ENCODE assay signal across 8 mouse cellular contexts in the genomic region with DNA sequence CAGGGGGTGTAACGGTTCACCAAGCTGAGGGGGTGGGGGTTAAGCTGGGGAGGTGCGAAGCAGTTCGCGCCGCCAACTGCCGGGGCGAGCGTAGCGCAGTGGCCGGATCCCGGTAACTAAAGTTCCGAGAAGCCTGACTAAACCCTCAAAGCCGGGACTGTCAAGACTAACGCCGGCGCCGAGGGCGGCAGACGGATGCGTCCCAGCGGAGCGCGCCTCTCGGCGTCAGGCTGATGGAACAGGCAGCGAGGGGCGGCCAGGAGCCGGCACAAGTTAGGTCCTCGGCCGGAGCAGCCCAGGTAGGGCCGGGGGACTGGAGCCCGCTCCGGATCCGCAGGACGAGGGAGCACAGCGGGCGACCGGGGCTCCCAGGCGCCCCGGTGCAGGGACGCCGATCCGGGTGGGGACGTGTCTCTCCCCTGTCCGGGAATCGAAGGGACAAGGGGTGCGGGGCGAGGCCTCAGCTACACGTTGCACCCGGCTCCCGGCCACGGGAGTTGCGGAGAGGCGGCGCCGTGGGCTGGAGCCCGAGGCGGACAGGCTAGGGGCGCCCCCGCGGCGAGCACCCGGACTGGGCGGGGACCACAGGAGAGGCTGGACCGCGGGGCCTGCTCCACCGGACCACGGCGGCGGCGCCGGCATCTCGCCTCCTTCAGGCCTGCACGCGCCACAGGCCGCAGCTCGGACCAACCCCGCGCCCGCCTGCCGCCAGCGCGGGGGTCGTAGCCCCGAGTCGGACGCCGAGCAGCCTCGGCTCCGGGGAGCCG. TPM values are rescaled to one million over a fixed set of nuclear protein-coding genes. Genes with fewer than 3 reads are reported as not detected.
DNase-seq lines count a peak whose midpoint lies in the region; ATAC-seq and TF ChIP-seq lines count a peak whose summit lies in the region.

No protein-coding gene starts in this region.

- no peaks in the 10 kb centered on the region for H3K27me3 ChIP-seq in MEL (ENCODE audit: control insufficient read depth in 1 of 2, insufficient read depth in 2 of 2, low read length in 2 of 2)
- H3K27me3 ChIP-seq in forebrain, postnatal 0 days (ENCODE audit: insufficient read depth, low read length), result no peaks in the 10 kb centered on the region

- H3K36me3 ChIP-seq in MEL (ENCODE audit: control insufficient read depth in 1 of 2, insufficient read depth in 2 of 2, low read length in 2 of 2), result peaks cover 0 to 20% of the 10 kb centered on the region in 2 experiments; a peak in 2 of 4 replicates
- no peaks in the 10 kb centered on the region for H3K36me3 ChIP-seq in forebrain, postnatal 0 days (ENCODE audit: insufficient read depth)

- DNase-seq in MEL (ENCODE audit: low read depth, low spot score), result peak; percentile 69
- peak; percentile 76 to 85 for DNase-seq in cerebellum, adult 18-20 months
- DNase-seq in forebrain, postnatal 0 days, result peak; percentile 63
- DNase-seq in heart, postnatal 4 days, result peak; percentile 75
- DNase-seq in layer of hippocampus, postnatal 10 days (ENCODE audit: low spot score in 2 of 2), result peak; percentile 64 to 77
- DNase-seq in lung, postnatal 14 days, result peak; percentile 71
- peak; percentile 72 for DNase-seq in retina, embryonic 14.5 days (ENCODE audit: low spot score)
- peak; percentile 67 to 75 for DNase-seq in thymus, postnatal 36 days

- H3K27ac ChIP-seq in MEL (ENCODE audit: control insufficient read depth, low read depth, low read length), result peak overlapping the region; percentile 77
- H3K27ac ChIP-seq in forebrain, postnatal 0 days (ENCODE audit: low read depth, low read length), result peak overlapping the region; percentile 84

- H3K4me2 ChIP-seq in forebrain, postnatal 0 days (ENCODE audit: low read depth), result peak overlapping the region; percentile 97

- no peak for TF ChIP-seq CTCF in MEL (IDR thresholded peaks at IDR 0.05 in 2 of 3, conservative IDR thresholded peaks at IDR 0.05 in 1 of 3; ENCODE audit: control insufficient read depth in 1 of 3, insufficient read depth in 1 of 3, low read depth in 2 of 3, low read length in 3 of 3, poor library complexity in 1 of 3, severe bottlenecking in 1 of 3)
- TF ChIP-seq CTCF in forebrain, postnatal 0 days (IDR thresholded peaks at IDR 0.05; ENCODE audit: low read depth), result no peak; the same call in 1 of the 2 replicates

- H3K4me3 ChIP-seq in MEL (ENCODE audit: control insufficient read depth in 1 of 2, insufficient read depth in 1 of 2, low read depth in 2 of 2, low read length in 2 of 2), result peak overlapping the region; percentile 91 to 99
- H3K4me3 ChIP-seq in forebrain, postnatal 0 days (ENCODE audit: low read depth, low read length), result peak overlapping the region; percentile 83

- H3K79me2 ChIP-seq in MEL (ENCODE audit: control insufficient read depth, insufficient read depth, low read length, poor library complexity), result peaks cover 32% of the 10 kb centered on the region

- WGBS in forebrain, postnatal 0 days, result 3% methylated on average over 75 of the region's 91 CpGs

- peak; percentile 76 for ATAC-seq in forebrain, postnatal 0 days

- no peaks in the 10 kb centered on the region for H3K9me3 ChIP-seq in MEL (replicated peaks; ENCODE audit: insufficient read depth, low read length)
- no peaks in the 10 kb centered on the region for H3K9me3 ChIP-seq in forebrain, postnatal 0 days (ENCODE audit: low read length)

- no peak; a peak in 1 of 4 replicates for TF ChIP-seq POLR2A in MEL (IDR thresholded peaks at IDR 0.05; ENCODE audit: control insufficient read depth in 1 of 2, insufficient read depth in 1 of 2, low read depth in 1 of 2, low read length in 2 of 2, poor library complexity in 1 of 2)

- H3K9ac ChIP-seq in MEL (ENCODE audit: control insufficient read depth, low read depth, low read length, poor library complexity, severe bottlenecking), result peak overlapping the region; percentile 100
- peak overlapping the region; percentile 88 for H3K9ac ChIP-seq in forebrain, postnatal 0 days

- TF ChIP-seq RAD21 in MEL (IDR thresholded peaks at IDR 0.05; ENCODE audit: low read depth, low read length), result no peak

- no peak for TF ChIP-seq EP300 in MEL (IDR thresholded peaks at IDR 0.05; ENCODE audit: low read depth in 1 of 2, low read length in 2 of 2)

- H3K4me1 ChIP-seq in MEL (ENCODE audit: control insufficient read depth in 1 of 2, insufficient read depth in 2 of 2, low read length in 2 of 2), result peaks cover 0 to 23% of the 10 kb centered on the region in 2 experiments; a peak in 2 of 4 replicates
- H3K4me1 ChIP-seq in forebrain, postnatal 0 days (ENCODE audit: insufficient read depth), result peaks cover 8% of the 10 kb centered on the region

TF ChIP-seq in MEL, 35 proteins besides CTCF, POLR2A, EP300 and RAD21:
- no peak for TF ChIP-seq MAFK (IDR thresholded peaks at IDR 0.05; ENCODE audit: borderline replicate concordance, low read depth, low read length)
- no peak for TF ChIP-seq MYC (IDR thresholded peaks at IDR 0.05; ENCODE audit: low read depth, low read length)
- TF ChIP-seq NRF1 (IDR thresholded peaks at IDR 0.05; ENCODE audit: insufficient read depth, low read depth, low read length, poor library complexity, severe bottlenecking), result no peak
- no peak for TF ChIP-seq POLR2AphosphoS2 (IDR thresholded peaks at IDR 0.05; ENCODE audit: low read length)
- TF ChIP-seq ZC3H11A (IDR thresholded peaks at IDR 0.05; ENCODE audit: low read depth, low read length), result no peak
- no peak for TF ChIP-seq MXI1 (IDR thresholded peaks at IDR 0.05; ENCODE audit: low read depth, low read length)
- 0 out of 2 replicates have a peak, but pooled peaks have one; percentile 49 for TF ChIP-seq MAZ (IDR thresholded peaks at IDR 0.05; ENCODE audit: low read depth, low read length)
- no peak for TF ChIP-seq CHD2 (IDR thresholded peaks at IDR 0.05; ENCODE audit: low read length)
- no peak for TF ChIP-seq E2F4 (IDR thresholded peaks at IDR 0.05; ENCODE audit: borderline replicate concordance, low read depth, low read length)
- no peak for TF ChIP-seq MYB (IDR thresholded peaks at IDR 0.05; ENCODE audit: low read depth, low read length)
- TF ChIP-seq ZNF384 (IDR thresholded peaks at IDR 0.05; ENCODE audit: low read depth, low read length), result no peak
- TF ChIP-seq POLR2AphosphoS5 (IDR thresholded peaks at IDR 0.05; ENCODE audit: borderline replicate concordance, low read depth, low read length), result no peak
- no peak for TF ChIP-seq ZMIZ1 (IDR thresholded peaks at IDR 0.05; ENCODE audit: low read depth, low read length)
- TF ChIP-seq GABPA (IDR thresholded peaks at IDR 0.05; ENCODE audit: low read depth, low read length), result no peak
- TF ChIP-seq UBTF (IDR thresholded peaks at IDR 0.05; ENCODE audit: borderline replicate concordance, insufficient read depth, low read depth, low read length), result peak; percentile 34; the same call in 1 of the 2 replicates
- no peak for TF ChIP-seq USF2 (IDR thresholded peaks at IDR 0.05; ENCODE audit: borderline replicate concordance in 1 of 2, insufficient read depth in 1 of 2, low read depth in 1 of 2, low read length in 2 of 2)
- 0 out of 2 replicates have a peak, but pooled peaks have one; percentile 3 for TF ChIP-seq CHD1 (IDR thresholded peaks at IDR 0.05; ENCODE audit: low read depth, low read length)
- TF ChIP-seq RCOR1 (IDR thresholded peaks at IDR 0.05; ENCODE audit: low read depth, low read length), result no peak
- no peak for TF ChIP-seq NELFE (IDR thresholded peaks at IDR 0.05; ENCODE audit: low read depth, low read length)
- no peak for TF ChIP-seq BHLHE40 (IDR thresholded peaks at IDR 0.05; ENCODE audit: borderline replicate concordance, low read depth, low read length)
- no peak for TF ChIP-seq MAX (IDR thresholded peaks at IDR 0.05; ENCODE audit: low read length)
- TF ChIP-seq ZKSCAN1 (IDR thresholded peaks at IDR 0.05; ENCODE audit: low read depth, low read length), result no peak
- no peak for TF ChIP-seq TCF12 (IDR thresholded peaks at IDR 0.05; ENCODE audit: low read depth, low read length)
- TF ChIP-seq ETS1 (IDR thresholded peaks at IDR 0.05; ENCODE audit: low read depth, low read length), result no peak
- no peak for TF ChIP-seq SMC3 (IDR thresholded peaks at IDR 0.05; ENCODE audit: low read depth, low read length)
- no peak for TF ChIP-seq JUND (IDR thresholded peaks at IDR 0.05; ENCODE audit: low read depth, low read length)
TF ChIP-seq in MEL: peak in this region for 3.

RNA-seq across cellular contexts. Expression of gene Galnt7, which starts 1.0 kb away (rescaled TPM):
- total RNA-seq in MEL (2012; rRNA removed), result 11.1 TPM in 2 replicates
- polyA plus RNA-seq in MEL (2012; ENCODE audit: insufficient read depth in 1 of 2, insufficient read length in 2 of 2, low read depth in 1 of 2, low replicate concordance in 2 of 2, missing spikeins in 1 of 2), result 100 to 1,000 TPM in 1 of 2 experiments, 10 to 100 TPM in 1; 18.5 to 138 TPM
- 7.2 and 8.0 TPM in 2 replicates for total RNA-seq in forebrain, postnatal 0 days (2014; rRNA removed)
- 4.0 and 5.3 TPM in 2 replicates for polyA plus RNA-seq in forebrain, postnatal 0 days (2015; fragmentation: Nextera tagmentation; extraction: Ambion mirVana)
- total RNA-seq in heart, postnatal 4 days (2021), result 1 to 10 TPM; 5.1 to 5.5 TPM
- 10 to 100 TPM; 11.7 to 11.8 TPM for total RNA-seq in layer of hippocampus, postnatal 10 days (2021)

Comparison
In these comparisons a context has a peak if more than half of its experiments do, and no peak if none do; other contexts are left out.
1. Peak in every context shown above with its lines: DNase-seq, ATAC-seq, H3K4me3 ChIP-seq and H3K27ac ChIP-seq.